Mouse (Mus musculus): ENCODE data around the gene Madd.

Gene Madd

DNA sequence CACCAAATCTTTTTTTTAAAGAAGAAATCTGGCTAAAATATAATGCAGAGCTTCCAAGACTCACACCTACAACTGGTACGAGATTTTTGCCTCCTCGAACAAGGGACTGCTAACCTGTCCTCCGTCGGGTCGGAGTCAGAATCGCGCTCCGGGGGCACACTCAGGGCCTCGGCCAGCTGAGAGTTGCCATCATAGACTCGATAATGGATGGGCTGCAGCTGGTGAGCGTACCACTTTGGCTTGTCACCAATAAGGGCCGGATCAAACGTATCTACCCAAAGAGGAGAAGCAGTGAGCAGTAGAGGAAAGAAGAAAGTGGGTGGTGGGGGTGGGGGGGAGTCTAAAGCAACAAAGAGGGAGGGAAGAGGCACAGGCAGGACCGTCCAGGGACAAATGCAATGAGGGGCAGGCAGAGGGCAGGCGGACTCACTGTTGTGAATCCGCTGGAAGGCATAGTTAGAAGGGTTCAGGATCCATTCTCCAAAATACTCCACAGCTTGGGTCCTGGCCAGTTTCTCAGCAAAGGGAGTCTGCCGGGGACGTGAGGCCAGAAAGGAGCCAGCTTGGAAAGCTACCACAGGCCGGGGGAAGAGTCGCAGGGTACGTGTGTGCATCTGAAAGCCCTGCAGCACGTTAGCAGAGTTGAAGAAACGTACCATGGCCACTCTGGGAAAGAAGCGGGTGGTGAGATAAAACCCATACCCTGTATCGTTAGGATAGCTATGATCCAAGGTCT, 13.9 kb downstream of the Madd start:
- no peak for DNase-seq (ENCODE audit: low read depth)

GRCm38 (mm10) chr2:91167629-91168028, 16.0 kb downstream of the Madd start:
- DNase-seq (ENCODE audit: low read depth), result no peak

DNA sequence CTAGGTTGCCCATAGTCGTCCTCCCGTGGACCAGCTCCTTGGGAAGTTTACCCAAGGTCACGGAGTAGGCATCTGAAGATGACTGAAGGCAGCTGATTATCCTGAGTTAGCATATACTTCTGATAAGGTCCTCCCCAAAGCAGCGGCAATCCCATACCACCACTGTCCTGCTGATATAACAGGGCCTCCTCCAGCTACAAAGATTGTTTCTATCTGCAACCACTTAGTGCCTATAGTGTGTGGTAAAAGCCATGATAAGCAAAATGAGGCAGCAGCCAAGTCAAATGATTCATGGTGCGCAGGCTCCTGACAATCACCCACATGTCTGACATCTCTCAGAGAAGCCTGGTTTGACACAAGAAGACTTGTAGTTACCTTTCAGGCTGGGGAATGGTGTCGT, 18.6 kb downstream of the Madd start:
- no peak for DNase-seq (ENCODE audit: low read depth)

DNA sequence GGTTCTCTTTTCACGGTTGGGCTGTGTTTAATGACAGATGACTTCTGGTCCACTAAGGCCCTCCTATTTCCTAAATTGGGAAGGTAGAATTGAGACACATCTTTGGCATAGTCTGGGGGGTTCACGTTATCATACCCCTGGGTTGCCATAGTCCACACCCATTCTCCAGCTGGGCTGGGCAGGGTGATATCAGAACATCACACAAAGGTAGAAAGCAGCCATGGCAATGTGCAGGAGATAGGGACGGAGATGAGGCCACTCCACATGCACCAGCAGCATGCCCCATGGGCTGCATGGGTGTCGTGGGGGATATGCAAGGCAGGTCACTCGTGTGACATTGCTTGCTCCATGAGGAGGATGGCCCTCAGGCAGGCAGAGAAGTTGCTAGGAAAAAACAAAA, 20.1 kb downstream of the Madd start:
- DNase-seq (ENCODE audit: low read depth), result no peak

GRCm38 (mm10) chr2:91162952-91163351, 20.7 kb downstream of the Madd start:
- no peak for DNase-seq (ENCODE audit: low read depth)

DNA sequence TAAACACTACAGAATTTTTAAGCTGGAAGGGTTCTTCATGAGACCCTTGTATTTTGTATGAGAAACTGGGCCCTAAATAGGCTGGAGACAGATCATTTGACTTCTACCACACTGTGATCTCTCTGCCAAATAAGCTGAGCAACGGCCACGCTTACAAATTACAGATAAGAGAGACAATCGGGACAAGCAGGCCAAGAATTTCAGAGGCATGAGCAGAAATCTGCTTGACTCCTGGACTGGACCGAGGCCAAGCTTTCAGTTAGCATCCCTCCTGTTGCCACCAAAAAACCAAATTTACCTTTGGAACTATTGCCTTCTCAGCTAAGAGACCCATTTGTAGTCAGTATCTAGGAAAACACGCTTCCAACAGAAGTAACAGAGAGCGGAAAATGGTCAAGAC, 23.0 kb downstream of the Madd start:
- no peak for DNase-seq (ENCODE audit: low read depth)

DNA sequence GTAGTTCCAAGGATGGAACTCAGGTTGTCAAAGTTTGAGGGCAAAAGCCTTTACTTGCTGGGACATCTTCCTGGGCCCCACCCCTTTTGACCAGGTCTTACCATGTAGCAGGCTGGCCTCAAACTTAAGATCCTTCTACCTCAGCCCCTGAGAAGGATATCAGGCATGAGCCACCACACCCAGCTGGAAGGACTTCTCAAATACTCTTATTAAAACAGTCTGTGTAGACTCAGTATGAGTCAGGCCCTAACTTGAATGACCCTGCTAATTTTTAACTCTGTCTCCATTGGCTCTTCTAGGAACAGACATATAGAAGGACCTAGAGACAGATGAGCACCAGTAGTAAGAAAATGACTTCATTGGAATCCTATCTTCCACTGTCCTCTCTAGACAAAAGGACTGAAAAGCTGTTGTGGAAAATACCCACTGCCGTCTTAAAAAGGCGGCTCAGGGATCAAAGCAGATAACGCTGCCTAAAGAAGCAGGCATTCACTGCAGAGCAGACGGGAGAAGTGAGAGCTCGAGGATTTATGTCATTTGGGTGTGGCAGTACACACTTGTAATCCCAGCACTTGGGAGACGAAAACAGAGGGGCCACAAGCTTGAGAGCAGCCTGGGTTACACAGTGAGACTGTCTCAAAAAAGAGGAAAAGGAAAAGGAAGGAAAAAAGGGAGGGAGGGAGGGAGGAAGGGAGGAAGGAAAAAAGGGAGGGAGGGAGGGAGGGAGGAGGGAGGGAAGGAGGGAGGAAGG, 26.5 kb downstream of the Madd start:
- DNase-seq (ENCODE audit: low read depth), result no peak

- DNase-seq (ENCODE audit: low read depth), result no peak
Measured at GRCm38 (mm10) chr2:91154091-91154490, 29.5 kb downstream of the Madd start.

DNA sequence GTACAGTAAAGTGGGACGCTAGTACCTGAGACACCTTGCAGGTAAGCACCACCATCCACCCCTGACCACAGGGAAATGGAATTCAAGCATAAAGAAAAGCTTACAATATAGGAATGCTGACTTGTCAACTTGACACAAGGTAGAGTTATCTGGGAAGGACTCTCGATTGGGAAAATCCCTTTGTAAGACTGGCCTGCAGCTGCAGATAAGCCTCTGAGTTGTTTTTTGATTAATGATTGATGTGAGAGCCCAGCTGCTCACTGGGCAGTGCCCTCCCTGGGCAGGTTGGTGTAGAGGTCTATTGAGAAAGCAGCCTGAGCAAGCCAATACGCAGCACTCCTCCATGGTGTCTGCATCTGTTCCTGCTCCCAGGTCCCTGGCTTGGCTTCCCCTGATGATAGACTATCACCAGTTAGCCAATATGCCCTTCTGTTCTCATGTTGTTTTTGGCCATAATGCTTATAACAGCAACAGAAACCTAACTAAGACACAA, 30.7 kb downstream of the Madd start:
- DNase-seq (ENCODE audit: low read depth), result no peak

DNA sequence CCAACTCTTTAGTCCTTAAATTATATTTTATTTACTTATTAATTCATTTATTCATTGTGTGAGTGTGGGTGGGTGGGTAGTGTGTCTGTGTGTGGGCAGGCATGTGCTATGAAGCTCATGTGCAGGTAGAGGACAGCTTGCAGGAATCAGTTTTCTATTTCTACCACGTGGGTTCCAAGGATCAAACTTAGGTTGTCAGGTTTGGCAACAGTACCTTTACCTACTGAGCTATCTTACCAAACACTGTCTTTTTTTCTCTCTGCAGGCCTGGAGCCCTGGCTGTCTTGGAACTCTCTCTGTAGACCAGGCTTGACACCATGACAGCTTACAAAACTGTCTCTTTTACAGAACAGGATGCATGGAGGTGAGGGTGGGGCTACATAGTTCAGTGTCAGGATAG, 32.3 kb downstream of the Madd start:
- DNase-seq (ENCODE audit: low read depth), result no peak

- no peak for DNase-seq (ENCODE audit: low read depth)
Measured at GRCm38 (mm10) chr2:91148101-91148500, 35.5 kb downstream of the Madd start.

- DNase-seq (ENCODE audit: low read depth), result no peak
Measured at GRCm38 (mm10) chr2:91143401-91143800, 40.2 kb downstream of the Madd start.

- DNase-seq (ENCODE audit: low read depth), result no peak
Measured at GRCm38 (mm10) chr2:91142920-91143319, 40.7 kb downstream of the Madd start.

DNA sequence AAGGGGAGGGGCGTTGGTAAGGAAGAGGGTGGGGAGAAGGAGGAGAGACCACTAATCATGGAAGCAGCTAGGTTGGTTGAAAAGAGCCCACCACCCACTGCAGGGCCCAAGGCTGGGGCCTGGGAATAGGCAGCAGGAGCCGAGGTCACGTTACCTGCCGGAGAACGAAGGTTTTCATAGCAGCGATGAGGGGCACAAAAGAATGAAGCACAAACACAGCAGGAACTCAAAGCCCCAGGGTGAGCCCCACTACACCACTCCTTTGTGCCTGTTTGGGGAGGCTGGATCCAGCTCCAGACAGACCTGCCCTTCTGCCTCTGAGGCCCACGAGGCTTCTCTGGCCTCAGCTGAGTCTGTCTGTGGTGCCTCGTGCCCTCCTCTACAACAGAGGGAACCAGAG, 43.9 kb downstream of the Madd start:
- DNase-seq (ENCODE audit: low read depth), result no peak

GRCm38 (mm10) chr2:91139311-91139710, 44.3 kb downstream of the Madd start:
- no peak for DNase-seq (ENCODE audit: low read depth)

DNA sequence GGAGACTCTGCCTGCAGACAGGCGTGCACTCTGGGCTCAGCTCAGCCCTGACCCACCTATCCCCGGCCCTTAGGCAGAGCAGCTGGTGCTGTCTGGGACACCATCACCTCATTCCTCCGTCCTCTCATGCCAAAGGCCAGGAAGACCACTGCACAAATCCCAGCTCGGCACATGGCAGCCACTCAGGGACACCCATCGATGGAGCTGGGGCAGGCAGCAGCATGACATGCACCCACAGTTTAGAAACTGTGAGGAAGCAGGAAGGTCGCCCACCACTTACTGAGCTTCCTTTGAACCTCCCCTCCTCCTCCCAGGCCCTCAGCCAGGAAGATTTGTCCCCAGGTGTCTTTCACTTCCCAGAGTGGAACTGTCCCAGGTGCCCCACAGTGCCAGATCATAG, 46.2 kb downstream of the Madd start:
- DNase-seq (ENCODE audit: low read depth), result no peak

DNA sequence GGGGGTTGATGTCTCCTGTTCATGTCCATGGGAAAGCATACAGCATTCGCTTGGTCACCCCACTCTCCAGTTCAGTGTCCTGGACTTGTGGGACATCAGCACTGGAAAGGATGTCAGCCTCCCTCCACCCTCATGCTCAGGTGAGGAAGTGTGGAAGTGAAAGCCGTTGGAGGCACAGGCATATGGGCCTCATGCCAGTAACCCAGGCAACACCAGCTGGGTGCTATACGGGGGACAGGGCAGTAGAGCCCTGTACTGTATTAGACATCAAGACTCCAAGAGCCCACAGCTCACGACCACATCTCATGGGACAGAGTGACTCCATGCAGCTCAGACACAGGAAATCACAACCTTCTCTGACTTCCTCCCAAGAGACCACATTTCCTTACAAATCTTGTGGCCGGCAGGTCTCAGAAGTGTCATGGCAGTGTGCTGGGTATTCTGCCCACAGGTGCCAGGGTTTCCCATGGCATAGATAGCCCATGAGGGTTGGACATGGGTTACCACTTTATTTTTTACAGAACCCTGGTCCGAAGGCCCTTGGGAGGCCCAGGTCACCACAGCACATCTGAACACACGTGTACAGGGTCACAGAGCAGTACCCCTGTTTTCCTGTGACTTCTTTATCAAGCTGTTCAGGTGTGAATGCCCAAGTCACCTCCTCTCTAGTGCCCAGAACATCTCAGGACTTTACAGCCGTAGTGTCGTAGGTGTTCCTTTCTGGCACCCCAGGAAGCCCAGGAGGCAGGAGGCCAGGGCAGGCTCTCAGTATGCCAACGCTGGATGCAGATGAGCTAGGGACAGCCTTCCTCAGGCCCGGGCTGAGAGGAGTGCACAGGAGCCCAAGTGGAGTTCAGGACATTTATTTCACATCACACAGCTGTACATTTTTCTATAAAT, 46.9 kb downstream of the Madd start:
- DNase-seq (ENCODE audit: low read depth), result no peak

DNA sequence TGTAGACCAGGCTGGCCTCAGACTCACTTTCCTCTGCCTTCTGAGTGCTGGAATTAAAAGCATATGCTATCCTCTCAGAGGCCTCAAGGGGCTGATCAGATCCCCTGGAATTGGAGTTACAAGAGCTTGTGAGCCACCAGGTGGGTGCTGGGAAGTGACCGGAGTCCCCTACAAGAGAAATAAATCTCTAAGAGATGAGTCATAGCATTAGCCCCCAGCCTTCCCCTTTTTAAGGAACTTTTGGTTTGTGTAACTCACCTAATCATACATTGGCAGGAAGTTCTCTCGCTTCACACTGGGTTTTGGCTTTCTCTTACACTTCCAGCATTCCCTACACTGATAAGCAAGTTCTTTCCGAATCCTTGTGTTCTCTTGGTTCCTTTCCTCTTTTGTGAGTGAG, 51.6 kb downstream of the Madd start:
- DNase-seq (ENCODE audit: low read depth), result no peak

GRCm38 (mm10) chr2:91131251-91131650, 52.4 kb downstream of the Madd start:
- DNase-seq (ENCODE audit: low read depth), result no peak

DNA sequence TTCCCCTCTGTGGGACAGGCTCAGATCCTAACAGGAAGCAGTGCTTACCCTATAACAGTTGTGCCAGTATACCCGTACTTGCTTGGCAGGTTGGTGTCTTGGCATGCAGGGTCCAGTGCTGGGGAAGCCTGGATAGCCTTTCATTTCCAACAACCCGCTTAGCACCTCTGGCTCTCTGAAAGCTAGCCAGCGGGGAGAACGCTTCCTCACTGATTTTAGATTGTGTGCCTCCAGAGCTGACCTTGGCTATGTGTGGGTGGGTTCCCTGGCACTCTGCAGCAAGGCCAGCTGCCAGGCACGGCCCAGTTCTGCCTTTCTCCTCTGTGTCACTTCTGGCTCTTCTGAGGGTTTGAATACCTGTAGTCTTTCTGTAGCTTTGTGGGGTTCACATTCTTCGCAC, 53.5 kb downstream of the Madd start:
- no peak for DNase-seq (ENCODE audit: low read depth)

DNA sequence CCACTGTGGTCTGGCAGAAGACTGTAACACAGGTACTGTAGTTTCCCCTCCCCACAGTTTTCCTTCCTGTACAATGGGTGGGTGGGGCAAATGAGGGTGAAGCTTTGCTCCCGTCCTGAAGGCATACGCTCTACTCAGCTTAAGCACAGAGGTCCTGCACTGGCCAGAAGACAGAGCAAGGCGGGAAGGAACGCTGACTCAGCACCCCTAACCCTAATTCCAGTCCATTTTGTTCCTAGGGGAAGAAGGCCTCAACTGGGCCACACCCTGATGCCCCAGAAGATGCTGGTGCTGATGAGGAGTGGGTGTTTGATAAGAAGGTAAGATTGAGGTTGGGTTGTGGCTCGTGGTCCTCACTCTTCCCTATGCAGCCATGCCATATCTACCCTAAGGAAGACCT, 54.9 kb downstream of the Madd start:
- DNase-seq (ENCODE audit: low read depth), result no peak

DNA sequence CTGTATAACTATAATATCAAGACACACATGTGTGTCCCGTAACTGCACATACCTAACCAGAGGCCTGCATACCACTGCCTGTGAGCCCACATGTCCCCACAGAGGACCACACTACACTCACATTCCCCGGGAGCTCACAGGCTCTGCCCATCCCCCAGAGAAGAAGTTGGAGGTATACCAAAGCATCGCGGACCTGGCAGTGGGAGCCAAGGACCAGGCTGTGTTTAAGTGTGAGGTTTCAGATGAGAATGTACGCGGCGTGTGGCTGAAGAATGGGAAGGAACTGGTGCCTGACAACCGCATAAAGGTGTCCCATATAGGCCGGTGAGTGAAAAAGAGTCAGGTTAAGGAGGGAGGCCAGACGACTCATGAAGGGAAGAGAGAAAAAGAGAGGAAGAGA, 58.5 kb downstream of the Madd start:
- DNase-seq (ENCODE audit: low read depth), result no peak

DNA sequence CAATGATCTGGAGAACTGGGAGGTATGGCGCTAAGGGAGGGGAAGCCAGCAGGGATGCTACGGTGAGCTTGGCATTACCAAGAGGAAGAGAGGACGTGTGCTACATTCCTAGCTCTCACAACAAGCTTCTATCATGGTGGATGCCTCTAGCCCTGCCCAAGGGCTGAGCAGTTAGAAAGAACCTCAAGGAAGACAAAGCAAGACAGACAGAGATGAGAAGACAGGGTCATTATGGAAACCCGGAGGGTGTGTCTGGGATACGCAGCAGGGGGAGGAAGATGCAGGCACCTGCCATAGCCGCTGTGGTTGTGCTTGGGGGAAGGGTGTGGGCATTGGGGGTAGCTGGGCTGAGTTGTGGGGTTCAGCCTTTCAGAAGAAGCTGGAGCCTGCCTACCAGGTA, 60.1 kb downstream of the Madd start:
- no peak for DNase-seq (ENCODE audit: low read depth)
